Mouse (Mus musculus): Measurements from ENCODE around the gene Gm10096. TPM values are rescaled to one million over a fixed set of nuclear protein-coding genes. Genes with fewer than 3 reads are reported as not detected.
"Not testable (repeated sequence)": the region's sequence is repeated elsewhere in the genome, so short reads cannot be mapped to it uniquely, and the experiment has no call there.

Gm10096 gene
- not detected in 2 replicates for polyA plus RNA-seq (2015; fragmentation: Nextera tagmentation; extraction: Ambion mirVana)

- not testable (repeated sequence) for H3K36me3 ChIP-seq; H3K4me1 ChIP-seq; ATAC-seq (replicated peaks); H3K27ac ChIP-seq (replicated peaks); H3K9me3 ChIP-seq; H3K4me2 ChIP-seq (replicated peaks); H3K27me3 ChIP-seq; H3K9ac ChIP-seq (replicated peaks); H3K4me3 ChIP-seq
- no CpG with 5 or more reads among the region's 5 CpGs for WGBS
These were observed at the start of gene Gm10096 for GRCm38 (mm10) chrX:28954602-28955001. TSS of gene Gm10096 (minus strand) at chrX:28954702.
